Mouse (Mus musculus) midbrain, embryonic 13.5 days (tissue): Measurements from ENCODE around the gene Tatdn3. TPM values are rescaled to one million over a fixed set of nuclear protein-coding genes. Genes with fewer than 3 reads are reported as not detected.
"Not testable (repeated sequence)": the region's sequence is repeated elsewhere in the genome, so short reads cannot be mapped to it uniquely, and the experiment has no call there.

Source experiments
- ATAC-seq: fragments of 200-750 bp; cut with Nextera tagmentation; 2 replicates; pipeline ENCODE4 v1.8.0; 2017; ENCODE audit warnings: mild to moderate bottlenecking, moderate TSS enrichment, moderate library complexity
- H3K27ac ChIP-seq: fragments of 300-500 bp; sonication (generic); 2 replicates; pipeline ENCODE4 v1.5.1; 2015; ENCODE audit warnings: inconsistent platforms, mild to moderate bottlenecking, moderate library complexity
- H3K27me3 ChIP-seq: fragments of 300-500 bp; sonication (generic); 2 replicates; pipeline ENCODE4 v1.6.1; 2015; ENCODE audit warnings: mild to moderate bottlenecking, inconsistent platforms
- H3K36me3 ChIP-seq: fragments of 300-500 bp; sonication (generic); 2 replicates; pipeline ENCODE4 v1.6.1; 2015; ENCODE audit warnings: mild to moderate bottlenecking, inconsistent platforms
- H3K4me1 ChIP-seq: fragments of 300-500 bp; sonication (generic); replicated peaks from 2 replicates; pipeline ENCODE4 v1.6.1; 2015; ENCODE audit warnings: inconsistent platforms
- H3K4me2 ChIP-seq: fragments of 300-500 bp; sonication (generic); replicated peaks from 2 replicates; pipeline ENCODE4 v1.6.1; 2015; ENCODE audit warnings: moderate library complexity, mild to moderate bottlenecking, inconsistent platforms
- H3K4me3 ChIP-seq: fragments of 300-500 bp; sonication (generic); replicated peaks from 2 replicates; pipeline ENCODE4 v1.5.1; 2015; ENCODE audit warnings: mild to moderate bottlenecking, inconsistent platforms
- H3K9ac ChIP-seq: fragments of 300-500 bp; sonication (generic); replicated peaks from 2 replicates; pipeline ENCODE4 v1.6.1; 2015; ENCODE audit warnings: mild to moderate bottlenecking, inconsistent platforms
- H3K9me3 ChIP-seq: fragments of 300-500 bp; sonication (generic); 2 replicates; pipeline ENCODE4 v1.6.1; 2016; ENCODE audit warnings: mild to moderate bottlenecking, inconsistent platforms
- WGBS: fragments of 180-500 bp; shearing (Covaris S2); methylation state at CpG from one replicate; pipeline ENCODE4 v1.1.7; 2015; 5-methylcytosine and 5-hydroxymethylcytosine counted together
- polyA plus RNA-seq: library from polyadenylated mRNA; unstranded; fragments of >200 nt; fragmentation: Nextera tagmentation; extraction: Ambion mirVana; gene quantifications from 2 replicates; pipeline ENCODE4 v1.2.1, GENCODE M21; 2015

The Tatdn3 gene
- polyA plus RNA-seq, 1 experiment from 2014 or later, result 15.5 TPM

DNA sequence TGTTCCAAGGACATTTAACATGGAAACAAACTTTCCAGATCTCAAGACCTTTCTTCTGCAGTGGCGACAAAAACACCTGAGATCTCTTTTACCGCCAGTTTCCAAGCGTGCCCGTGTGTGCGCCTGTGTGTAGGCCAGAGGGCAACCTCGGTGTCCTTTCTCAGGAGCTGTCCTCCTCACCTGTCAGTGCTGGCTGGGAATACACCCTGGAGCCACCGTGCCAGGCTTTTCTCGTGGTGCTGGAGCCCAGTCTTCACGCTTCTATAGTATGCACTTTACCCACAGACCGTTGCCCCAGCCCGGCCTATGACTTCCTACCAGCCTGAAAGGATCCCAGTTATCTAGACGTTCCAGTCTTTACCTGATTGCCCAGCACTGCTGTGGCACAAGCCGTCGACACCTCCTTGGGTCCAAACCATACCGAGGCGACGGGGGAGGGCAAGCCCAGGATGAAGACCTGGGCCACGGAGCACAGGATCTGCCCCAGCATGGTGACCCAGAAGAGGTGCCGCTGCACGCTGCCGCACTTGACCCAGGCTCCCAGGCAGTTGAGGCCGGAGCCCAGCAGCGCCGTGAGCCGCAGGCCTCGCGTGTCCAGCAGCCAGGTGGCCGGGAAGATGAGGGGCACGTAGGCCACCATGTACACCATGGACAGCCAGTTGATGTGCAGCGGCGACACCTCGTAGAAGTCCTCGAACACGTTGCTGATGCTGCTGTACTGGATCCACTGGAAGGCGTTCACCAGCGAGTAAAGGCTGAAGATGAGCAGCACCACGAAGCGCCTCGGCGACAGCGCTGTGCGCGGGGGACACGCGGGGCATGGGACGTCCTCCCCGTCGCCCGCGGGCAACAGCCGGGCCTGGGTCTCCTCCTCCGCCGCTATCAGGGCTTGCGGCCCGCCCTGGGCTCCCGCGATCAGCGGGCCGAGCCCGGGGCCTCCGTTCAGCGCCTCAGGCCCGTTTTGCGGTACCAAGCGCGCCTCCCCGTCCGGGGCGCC, 37.4 kb downstream of the Tatdn3 start:
- peaks cover 7% of the 10 kb centered on the region; the same call in 1 of the 2 replicates for H3K36me3 ChIP-seq
- WGBS, result 2% methylated on average over 69 of the region's 69 CpGs
- H3K9me3 ChIP-seq, result no peaks in the 10 kb centered on the region
- peak overlapping the region; percentile 98 for H3K4me2 ChIP-seq
- H3K4me1 ChIP-seq, result peaks cover 20% of the 10 kb centered on the region
- H3K27ac ChIP-seq, result peak overlapping the region; percentile 86
- peak; percentile 71; the same call in 1 of the 2 replicates for ATAC-seq
- peak overlapping the region; percentile 93 for H3K9ac ChIP-seq
- peak overlapping the region; percentile 76 for H3K4me3 ChIP-seq
- H3K27me3 ChIP-seq, result no peaks in the 10 kb centered on the region

- not testable (repeated sequence) for H3K9me3 ChIP-seq, H3K27me3 ChIP-seq, H3K4me2 ChIP-seq, ATAC-seq, H3K4me3 ChIP-seq, H3K27ac ChIP-seq, H3K9ac ChIP-seq
- WGBS, result 92% methylated on average over 5 of the region's 6 CpGs
- Histone ChIP-seq H3K36me3 (peaks cover 12% of the 10 kb centered on the region), H3K4me1 (peaks cover 20% of the 10 kb centered on the region)
These were observed 38.9 kb downstream of the Tatdn3 start for GRCm38 (mm10) chr1:191023806-191024205.

GRCm38 (mm10) chr1:191023140-191023539, 39.6 kb downstream of the Tatdn3 start:
- Histone ChIP-seq H3K27me3 (no peaks in the 10 kb centered on the region), H3K27ac (no peak overlapping the region), H3K4me3 (no peak overlapping the region), H3K4me2 (no peak overlapping the region), H3K4me1 (peaks cover 20% of the 10 kb centered on the region), H3K9ac (no peak overlapping the region), H3K9me3 (no peaks in the 10 kb centered on the region), H3K36me3 (peaks cover 12% of the 10 kb centered on the region)
- ATAC-seq, result no peak
- 94% methylated on average over 2 of the region's 2 CpGs for WGBS

DNA sequence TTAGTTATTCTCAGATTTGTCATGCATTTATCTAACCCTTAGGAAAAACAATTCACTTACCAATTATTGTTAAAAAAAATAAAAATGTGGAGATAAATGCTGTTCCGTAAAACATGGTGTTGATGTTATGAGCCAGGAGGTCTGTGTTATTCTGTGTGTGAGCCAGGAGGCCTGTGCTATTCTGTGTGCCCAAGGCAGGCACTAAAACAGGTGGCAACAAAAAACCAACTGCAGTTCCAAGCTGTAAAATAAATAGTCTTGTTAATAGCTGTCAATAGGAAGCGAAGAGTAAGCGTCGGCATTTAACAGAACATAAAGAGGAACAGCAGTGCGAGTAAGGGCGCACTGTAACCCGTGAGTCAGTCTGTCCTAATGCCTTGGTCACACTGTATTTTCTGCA, 41.7 kb downstream of the Tatdn3 start:
- H3K27ac ChIP-seq, result no peak overlapping the region
- 92% methylated on average over 7 of the region's 7 CpGs for WGBS
- H3K9me3 ChIP-seq, result no peaks in the 10 kb centered on the region
- H3K9ac ChIP-seq, result no peak overlapping the region
- ATAC-seq, result no peak
- no peaks in the 10 kb centered on the region for H3K27me3 ChIP-seq
- H3K36me3 ChIP-seq, result peaks cover 12% of the 10 kb centered on the region
- no peak overlapping the region for H3K4me3 ChIP-seq
- peaks cover 12% of the 10 kb centered on the region for H3K4me1 ChIP-seq
- H3K4me2 ChIP-seq, result no peak overlapping the region

GRCm38 (mm10) chr1:191020217-191020924, 42.4 kb downstream of the Tatdn3 start:
- H3K4me1 ChIP-seq, result peaks cover 11% of the 10 kb centered on the region
- ATAC-seq, result no peak
- peaks cover 12% of the 10 kb centered on the region for H3K36me3 ChIP-seq
- H3K9me3 ChIP-seq, result no peaks in the 10 kb centered on the region
- H3K9ac ChIP-seq, result no peak overlapping the region
- H3K27me3 ChIP-seq, result no peaks in the 10 kb centered on the region
- 90% methylated on average over 3 of the region's 3 CpGs for WGBS
- no peak overlapping the region for H3K4me2 ChIP-seq
- no peak overlapping the region for H3K4me3 ChIP-seq
- H3K27ac ChIP-seq, result no peak overlapping the region

GRCm38 (mm10) chr1:191019803-191020202, 42.9 kb downstream of the Tatdn3 start:
- no peaks in the 10 kb centered on the region for H3K27me3 ChIP-seq
- no peak for ATAC-seq
- no peaks in the 10 kb centered on the region for H3K9me3 ChIP-seq
- H3K9ac ChIP-seq, result no peak overlapping the region
- H3K4me1 ChIP-seq, result peaks cover 5% of the 10 kb centered on the region
- no peak overlapping the region for H3K4me3 ChIP-seq
- no peak overlapping the region for H3K27ac ChIP-seq
- 94% methylated on average over 5 of the region's 5 CpGs for WGBS
- H3K36me3 ChIP-seq, result peaks cover 15% of the 10 kb centered on the region
- H3K4me2 ChIP-seq, result no peak overlapping the region

- Histone ChIP-seq H3K4me1 (no peaks in the 10 kb centered on the region), H3K27me3 (no peaks in the 10 kb centered on the region), H3K9me3 (no peaks in the 10 kb centered on the region), H3K9ac (no peak overlapping the region), H3K36me3 (peaks cover 54% of the 10 kb centered on the region), H3K27ac (no peak overlapping the region), H3K4me3 (no peak overlapping the region), H3K4me2 (no peak overlapping the region)
- WGBS, result 93% methylated on average over 3 of the region's 3 CpGs
- ATAC-seq, result no peak
These were observed 48.5 kb downstream of the Tatdn3 start for GRCm38 (mm10) chr1:191014271-191014670.

DNA sequence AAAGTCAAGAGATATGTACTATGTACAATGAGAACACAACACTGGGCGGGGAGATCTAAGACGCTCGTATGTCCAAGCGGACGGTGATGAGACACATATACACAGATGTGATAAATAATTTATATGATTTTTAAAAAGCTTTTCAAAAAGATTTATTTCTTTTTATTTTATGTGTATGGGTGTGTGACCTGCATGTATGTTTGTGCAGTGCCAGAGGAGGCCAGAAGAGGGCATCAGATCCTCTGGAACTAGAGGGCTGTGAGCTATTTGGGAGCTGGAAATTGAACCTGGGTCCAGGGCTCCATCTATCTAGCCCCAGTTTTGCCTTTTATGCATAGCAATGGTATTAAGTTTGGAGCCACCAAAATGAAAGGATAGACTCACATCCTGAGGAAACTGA, 54.0 kb downstream of the Tatdn3 start:
- H3K27ac ChIP-seq, result no peak overlapping the region
- H3K4me1 ChIP-seq, result no peaks in the 10 kb centered on the region
- H3K4me3 ChIP-seq, result no peak overlapping the region
- H3K36me3 ChIP-seq, result peaks cover 72% of the 10 kb centered on the region
- ATAC-seq, result no peak
- H3K4me2 ChIP-seq, result no peak overlapping the region
- H3K9ac ChIP-seq, result no peak overlapping the region
- no peaks in the 10 kb centered on the region for H3K27me3 ChIP-seq
- 94% methylated on average over 5 of the region's 5 CpGs for WGBS
- no peaks in the 10 kb centered on the region for H3K9me3 ChIP-seq

DNA sequence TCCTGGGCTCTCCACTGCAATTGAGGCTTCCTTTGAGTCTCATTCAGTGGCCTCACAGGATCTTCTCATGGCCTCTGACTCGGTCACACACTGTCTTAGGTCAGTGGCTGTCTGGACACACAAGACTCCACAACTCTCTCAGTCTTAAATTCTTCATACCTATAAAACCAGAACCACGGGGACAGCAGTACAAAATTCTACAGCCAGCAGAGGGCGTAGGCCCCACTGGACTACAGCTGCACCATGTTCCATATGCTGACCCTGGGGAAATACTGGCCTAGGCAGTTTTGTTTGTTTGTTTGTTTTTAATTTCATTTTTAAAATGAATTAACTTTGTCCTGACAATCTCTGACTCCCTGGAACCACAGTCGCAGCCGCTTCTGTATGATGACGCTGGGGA, 60.5 kb downstream of the Tatdn3 start:
- H3K9ac ChIP-seq, result no peak overlapping the region
- no peaks in the 10 kb centered on the region for H3K4me1 ChIP-seq
- H3K9me3 ChIP-seq, result peaks cover 6% of the 10 kb centered on the region
- no peak overlapping the region for H3K27ac ChIP-seq
- no peaks in the 10 kb centered on the region for H3K27me3 ChIP-seq
- no peak overlapping the region for H3K4me2 ChIP-seq
- no peak for ATAC-seq
- peaks cover 21% of the 10 kb centered on the region for H3K36me3 ChIP-seq
- WGBS, result 66% methylated on average over 6 of the region's 6 CpGs
- no peak overlapping the region for H3K4me3 ChIP-seq

GRCm38 (mm10) chr1:191000686-191001085, 62.0 kb downstream of the Tatdn3 start:
- 0 out of 2 replicates have a peak, but pooled peaks cover under 1% of the 10 kb centered on the region for H3K4me1 ChIP-seq
- peaks cover 18% of the 10 kb centered on the region for H3K36me3 ChIP-seq
- H3K4me2 ChIP-seq, result no peak overlapping the region
- 82% methylated on average over 3 of the region's 3 CpGs for WGBS
- no peaks in the 10 kb centered on the region for H3K27me3 ChIP-seq
- peaks cover 6% of the 10 kb centered on the region for H3K9me3 ChIP-seq
- no peak overlapping the region for H3K27ac ChIP-seq
- no peak overlapping the region for H3K9ac ChIP-seq
- no peak for ATAC-seq
- H3K4me3 ChIP-seq, result no peak overlapping the region

GRCm38 (mm10) chr1:190998027-190998426, 64.7 kb downstream of the Tatdn3 start:
- no peak overlapping the region for H3K27ac ChIP-seq
- H3K9ac ChIP-seq, result no peak overlapping the region
- no peak for ATAC-seq
- no peak overlapping the region for H3K4me3 ChIP-seq
- WGBS, result 100% methylated on average over 1 of the region's 1 CpGs
- H3K4me1 ChIP-seq, result 0 out of 2 replicates have a peak, but pooled peaks cover 3% of the 10 kb centered on the region
- 0 out of 2 replicates have a peak, but pooled peaks cover 5% of the 10 kb centered on the region for H3K36me3 ChIP-seq
- H3K9me3 ChIP-seq, result peaks cover 6% of the 10 kb centered on the region
- H3K4me2 ChIP-seq, result no peak overlapping the region
- H3K27me3 ChIP-seq, result no peaks in the 10 kb centered on the region

DNA sequence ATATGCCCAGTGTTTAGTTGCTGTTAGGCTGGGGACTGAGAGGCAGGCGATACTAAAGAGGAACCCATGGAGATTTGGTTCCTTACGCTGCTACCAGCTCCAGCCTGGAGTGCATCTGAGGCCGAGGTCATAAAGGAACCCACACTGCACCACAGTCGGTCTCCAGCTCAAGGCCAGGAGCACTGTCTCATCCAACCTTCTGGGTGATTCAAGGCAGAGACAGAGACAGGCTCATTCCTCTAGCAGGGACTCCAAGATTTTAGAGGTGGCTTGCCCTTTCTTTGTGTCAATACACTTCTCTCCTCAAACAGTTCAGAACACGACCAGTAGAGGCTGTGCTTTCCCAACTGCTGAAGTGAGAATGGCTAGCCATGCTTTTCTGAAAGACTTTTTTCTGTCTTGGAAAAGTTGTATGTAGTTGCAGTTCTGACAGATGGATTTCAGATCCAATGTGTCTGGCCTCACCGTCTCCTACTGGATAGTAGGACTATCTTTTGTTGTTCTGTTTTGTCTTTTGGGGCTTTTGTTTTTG, 66.3 kb downstream of the Tatdn3 start:
- Histone ChIP-seq H3K4me2 (no peak overlapping the region), H3K27ac (no peak overlapping the region), H3K9me3 (peaks cover 6% of the 10 kb centered on the region), H3K36me3 (0 out of 2 replicates have a peak, but pooled peaks cover 5% of the 10 kb centered on the region), H3K4me3 (no peak overlapping the region), H3K9ac (no peak overlapping the region), H3K4me1 (0 out of 2 replicates have a peak, but pooled peaks cover 3% of the 10 kb centered on the region), H3K27me3 (no peaks in the 10 kb centered on the region)
- WGBS, result 76% methylated on average over 6 of the region's 6 CpGs
- no peak for ATAC-seq
